Mouse (Mus musculus) liver, embryonic 14.5 days (tissue): ENCODE results near the gene Caap1.

Source experiments
- CTCF ChIP-seq: IDR thresholded peaks from 2 replicates; pipeline ENCODE4 v1.5.1; 2016; ENCODE audit warnings: antibody characterized with exemption, low read depth, control low read depth
- EP300 ChIP-seq: IDR thresholded peaks from 2 replicates; pipeline ENCODE4 v1.6.1; 2016; ENCODE audit warnings: antibody characterized with exemption, low read depth

GRCm38 (mm10) chr4:94459424-94459823, 97.2 kb downstream of the Caap1 start:
- TF ChIP-seq CTCF (peak; percentile 32; the same call in 1 of the 2 replicates), EP300 (peak; percentile 40; the same call in 1 of the 2 replicates)
